In genomic region chr9:73560037-73560436, GRCm38 (mm10) we compare ENCODE assay signal across 9 mouse cellular contexts.
DNase-seq lines count a peak whose midpoint lies in the region; ATAC-seq lines count a peak whose summit lies in the region.
"Had no signal": no experiment of that assay in that cellular context is flagged by ENCODE, and none has a peak within 500 bp of the region (broad histone marks: within the 10 kb centered on the region; RNA-seq: fewer than 3 reads in every experiment).

No protein-coding gene starts in this region.

- WGBS in forebrain, embryonic 14.5 days: 67% methylated on average over 5 of the region's 5 CpGs
- 84% methylated on average over 5 of the region's 5 CpGs for WGBS in forebrain, embryonic 11.5 days
- WGBS in forebrain, embryonic 10.5 days: 88% methylated on average over 5 of the region's 5 CpGs

- H3K9me3 ChIP-seq in forebrain, embryonic 14.5 days (replicated peaks; ENCODE audit: control insufficient read depth, low read length): no peaks in the 10 kb centered on the region
- no peaks in the 10 kb centered on the region for H3K9me3 ChIP-seq in forebrain, embryonic 11.5 days (ENCODE audit: control insufficient read depth, low read length)
- H3K9me3 ChIP-seq in forebrain, embryonic 10.5 days: no peaks in the 10 kb centered on the region
- H3K9me3 ChIP-seq: liver, embryonic 13.5 days had no signal

- peak; percentile 25 for DNase-seq in forebrain, embryonic 14.5 days (ENCODE audit: low spot score)
- no peak for DNase-seq in forebrain, embryonic 11.5 days (ENCODE audit: low spot score)
- peak; percentile 81 for DNase-seq in 3T3-L1 (ENCODE audit: low read depth, low spot score)
- peak; percentile 36 for DNase-seq in cerebellum, adult 9-11 months
- peak; percentile 45 to 64 for DNase-seq in heart, postnatal 14 days
- DNase-seq in forebrain, embryonic 10.5 days (ENCODE audit: extremely low spot score, low spot score): no peak
- no peak for DNase-seq in layer of hippocampus, postnatal 10 days (ENCODE audit: low spot score in 2 of 2)
- DNase-seq: liver, embryonic 13.5 days had no signal

- H3K27ac ChIP-seq in forebrain, embryonic 14.5 days (ENCODE audit: low read depth, low read length): no peak overlapping the region
- H3K27ac ChIP-seq in forebrain, embryonic 11.5 days (ENCODE audit: low read depth, low read length): no peak overlapping the region
- no peak overlapping the region for H3K27ac ChIP-seq in forebrain, embryonic 10.5 days
- H3K27ac ChIP-seq: liver, embryonic 13.5 days had no signal

- intact Hi-C loops in heart, postnatal 14 days (cut with DNase I): no loop called here

- no peak overlapping the region for H3K4me2 ChIP-seq in forebrain, embryonic 14.5 days (ENCODE audit: low read length)
- no peak overlapping the region for H3K4me2 ChIP-seq in forebrain, embryonic 11.5 days (ENCODE audit: low read depth, low read length, severe bottlenecking)
- H3K4me2 ChIP-seq: liver, embryonic 13.5 days had no signal

- H3K27me3 ChIP-seq in forebrain, embryonic 14.5 days (replicated peaks; ENCODE audit: control insufficient read depth, insufficient read depth, low read length): no peaks in the 10 kb centered on the region
- H3K27me3 ChIP-seq in forebrain, embryonic 11.5 days (ENCODE audit: control insufficient read depth, insufficient read depth, low read length): no peaks in the 10 kb centered on the region
- H3K27me3 ChIP-seq in forebrain, embryonic 10.5 days (ENCODE audit: poor library complexity, severe bottlenecking): no peaks in the 10 kb centered on the region
- H3K27me3 ChIP-seq: liver, embryonic 13.5 days had no signal

- H3K36me3 ChIP-seq in forebrain, embryonic 14.5 days (ENCODE audit: control insufficient read depth, insufficient read depth, low read length): no peaks in the 10 kb centered on the region
- H3K36me3 ChIP-seq in forebrain, embryonic 11.5 days (ENCODE audit: control insufficient read depth, insufficient read depth, low read length): no peaks in the 10 kb centered on the region
- H3K36me3 ChIP-seq in forebrain, embryonic 10.5 days (replicated peaks): no peaks in the 10 kb centered on the region
- H3K36me3 ChIP-seq: liver, embryonic 13.5 days had no signal

- no peak for ATAC-seq in forebrain, embryonic 14.5 days
- ATAC-seq in forebrain, embryonic 11.5 days (replicated peaks; ENCODE audit: low FRiP score): no peak
- no peak for ATAC-seq in activated CD4-positive, CD25-positive, alpha-beta regulatory T cell, adult 4 months

- no peaks in the 10 kb centered on the region for H3K4me1 ChIP-seq in forebrain, embryonic 14.5 days (ENCODE audit: control insufficient read depth, insufficient read depth, low read length)
- H3K4me1 ChIP-seq in forebrain, embryonic 11.5 days (replicated peaks; ENCODE audit: control insufficient read depth, insufficient read depth, low read length): no peaks in the 10 kb centered on the region
- no peaks in the 10 kb centered on the region for H3K4me1 ChIP-seq in forebrain, embryonic 10.5 days
- H3K4me1 ChIP-seq: liver, embryonic 13.5 days had no signal

- H3K9ac ChIP-seq in forebrain, embryonic 14.5 days (ENCODE audit: low read length): no peak overlapping the region
- H3K9ac ChIP-seq in forebrain, embryonic 11.5 days (ENCODE audit: low read length): no peak overlapping the region
- H3K9ac ChIP-seq: liver, embryonic 13.5 days had no signal

- no peak overlapping the region for H3K4me3 ChIP-seq in forebrain, embryonic 14.5 days (ENCODE audit: low read depth, low read length)
- no peak overlapping the region for H3K4me3 ChIP-seq in forebrain, embryonic 11.5 days (ENCODE audit: low read depth, low read length)
- no peak overlapping the region for H3K4me3 ChIP-seq in forebrain, embryonic 10.5 days
- H3K4me3 ChIP-seq: liver, embryonic 13.5 days had no signal

Comparison
In these comparisons a context has a peak if more than half of its experiments do, and no peak if none do; other contexts are left out.
1. DNase-seq: peak in forebrain, embryonic 14.5 days (single experiment), 3T3-L1 (single experiment), cerebellum, adult 9-11 months (single experiment) and heart, postnatal 14 days (2 of 2); none in forebrain, embryonic 11.5 days (single experiment), forebrain, embryonic 10.5 days (single experiment) and layer of hippocampus, postnatal 10 days (0 of 2).